Mouse (Mus musculus): ENCODE data around the gene Socs2. TPM values are rescaled to one million over a fixed set of nuclear protein-coding genes. Genes with fewer than 3 reads are reported as not detected.

Socs2 gene
- total RNA-seq (2014; rRNA removed) (5.3 and 12.3 TPM in 2 replicates), polyA plus RNA-seq (2012; rRNA removed) (20.0 and 53.8 TPM in 2 replicates)

GRCm38 (mm10) chr10:95416685-95417495, at the start of gene Socs2:
Gene Socs2, minus strand, starts transcription at chr10:95417180.
- Histone ChIP-seq H3K79me2 (ENCODE audit: control insufficient read depth, insufficient read depth, low read length) (peaks cover 8% of the 10 kb centered on the region; the same call in 1 of the 2 replicates), H3K27me3 (ENCODE audit: control insufficient read depth, insufficient read depth, low read length) (no peaks in the 10 kb centered on the region), H3K4me1 (ENCODE audit: control insufficient read depth, insufficient read depth, low read length) (peaks cover 13% of the 10 kb centered on the region), H3K4me3 (ENCODE audit: insufficient read depth, low read depth, low read length) (peak within 1 kb of the TSS; percentile 91), H3K9ac (ENCODE audit: low read depth, low read length) (peak within 1 kb of the TSS; percentile 96), H3K36me3 (ENCODE audit: control insufficient read depth, insufficient read depth, low read length) (peaks cover 4% of the 10 kb centered on the region; the same call in 1 of the 2 replicates), H3K27ac (replicated peaks; ENCODE audit: insufficient read depth, low read depth, low read length) (peak within 1 kb of the TSS; percentile 91)
- under 1% methylated on average over 66 of the region's 66 CpGs for WGBS
- DNase-seq (ENCODE audit: extremely low read depth, low read depth, low spot score) = peak; percentile 68
- TF ChIP-seq POLR2A (IDR thresholded peaks at IDR 0.05; ENCODE audit: extremely low read depth, insufficient read depth, low read length) (peak; percentile 44), CTCF (IDR thresholded peaks at IDR 0.05; ENCODE audit: low read depth, low read length) (no peak)

GRCm38 (mm10) chr10:95465485-95465896, 48.5 kb upstream of the Socs2 start:
- Histone ChIP-seq H3K79me2 (ENCODE audit: control insufficient read depth, insufficient read depth, low read length) (no peaks in the 10 kb centered on the region), H3K27ac (replicated peaks; ENCODE audit: insufficient read depth, low read depth, low read length) (no peak overlapping the region), H3K27me3 (ENCODE audit: control insufficient read depth, insufficient read depth, low read length) (no peaks in the 10 kb centered on the region), H3K4me3 (ENCODE audit: insufficient read depth, low read depth, low read length) (no peak overlapping the region), H3K9ac (ENCODE audit: low read depth, low read length) (no peak overlapping the region), H3K4me1 (ENCODE audit: control insufficient read depth, insufficient read depth, low read length) (no peaks in the 10 kb centered on the region), H3K36me3 (ENCODE audit: control insufficient read depth, insufficient read depth, low read length) (no peaks in the 10 kb centered on the region)
- TF ChIP-seq CTCF (IDR thresholded peaks at IDR 0.05; ENCODE audit: low read depth, low read length) (no peak), POLR2A (IDR thresholded peaks at IDR 0.05; ENCODE audit: extremely low read depth, insufficient read depth, low read length) (no peak)
- no peak for DNase-seq (ENCODE audit: extremely low read depth, low read depth, low spot score)
- WGBS = 50% methylated on average over 4 of the region's 4 CpGs

GRCm38 (mm10) chr10:95464527-95464926, 47.5 kb upstream of the Socs2 start:
- Histone ChIP-seq H3K4me1 (ENCODE audit: control insufficient read depth, insufficient read depth, low read length) (no peaks in the 10 kb centered on the region), H3K4me3 (ENCODE audit: insufficient read depth, low read depth, low read length) (no peak overlapping the region), H3K27ac (replicated peaks; ENCODE audit: insufficient read depth, low read depth, low read length) (no peak overlapping the region), H3K36me3 (ENCODE audit: control insufficient read depth, insufficient read depth, low read length) (no peaks in the 10 kb centered on the region), H3K9ac (ENCODE audit: low read depth, low read length) (no peak overlapping the region), H3K27me3 (ENCODE audit: control insufficient read depth, insufficient read depth, low read length) (no peaks in the 10 kb centered on the region), H3K79me2 (ENCODE audit: control insufficient read depth, insufficient read depth, low read length) (no peaks in the 10 kb centered on the region)
- DNase-seq (ENCODE audit: extremely low read depth, low read depth, low spot score) = no peak
- TF ChIP-seq CTCF (IDR thresholded peaks at IDR 0.05; ENCODE audit: low read depth, low read length) (no peak), POLR2A (IDR thresholded peaks at IDR 0.05; ENCODE audit: extremely low read depth, insufficient read depth, low read length) (no peak)
- 90% methylated on average over 6 of the region's 6 CpGs for WGBS

- WGBS = 82% methylated on average over 1 of the region's 1 CpGs
- no peak for DNase-seq (ENCODE audit: extremely low read depth, low read depth, low spot score)
Measured at GRCm38 (mm10) chr10:95462231-95462630, 45.3 kb upstream of the Socs2 start.

GRCm38 (mm10) chr10:95461053-95461553, 44.1 kb upstream of the Socs2 start:
- H3K9ac ChIP-seq (ENCODE audit: low read depth, low read length) = no peak overlapping the region
- no peaks in the 10 kb centered on the region for H3K4me1 ChIP-seq (ENCODE audit: control insufficient read depth, insufficient read depth, low read length)
- H3K79me2 ChIP-seq (ENCODE audit: control insufficient read depth, insufficient read depth, low read length) = no peaks in the 10 kb centered on the region
- 77% methylated on average over 4 of the region's 4 CpGs for WGBS
- H3K27ac ChIP-seq (replicated peaks; ENCODE audit: insufficient read depth, low read depth, low read length) = no peak overlapping the region
- H3K27me3 ChIP-seq (ENCODE audit: control insufficient read depth, insufficient read depth, low read length) = no peaks in the 10 kb centered on the region
- no peaks in the 10 kb centered on the region for H3K36me3 ChIP-seq (ENCODE audit: control insufficient read depth, insufficient read depth, low read length)
- DNase-seq (ENCODE audit: extremely low read depth, low read depth, low spot score) = no peak
- H3K4me3 ChIP-seq (ENCODE audit: insufficient read depth, low read depth, low read length) = no peak overlapping the region
- TF ChIP-seq CTCF (IDR thresholded peaks at IDR 0.05; ENCODE audit: low read depth, low read length) (no peak), POLR2A (IDR thresholded peaks at IDR 0.05; ENCODE audit: extremely low read depth, insufficient read depth, low read length) (no peak)

More at GRCm38 (mm10) chr10:95462231-95462630, 45.3 kb upstream of the Socs2 start:
- no peaks in the 10 kb centered on the region for H3K4me1 ChIP-seq (ENCODE audit: control insufficient read depth, insufficient read depth, low read length)
- H3K36me3 ChIP-seq (ENCODE audit: control insufficient read depth, insufficient read depth, low read length) = no peaks in the 10 kb centered on the region
- no peak overlapping the region for H3K4me3 ChIP-seq (ENCODE audit: insufficient read depth, low read depth, low read length)
- H3K79me2 ChIP-seq (ENCODE audit: control insufficient read depth, insufficient read depth, low read length) = no peaks in the 10 kb centered on the region
- no peak overlapping the region for H3K9ac ChIP-seq (ENCODE audit: low read depth, low read length)
- no peak overlapping the region for H3K27ac ChIP-seq (replicated peaks; ENCODE audit: insufficient read depth, low read depth, low read length)
- TF ChIP-seq CTCF (IDR thresholded peaks at IDR 0.05; ENCODE audit: low read depth, low read length) (no peak), POLR2A (IDR thresholded peaks at IDR 0.05; ENCODE audit: extremely low read depth, insufficient read depth, low read length) (no peak)
- no peaks in the 10 kb centered on the region for H3K27me3 ChIP-seq (ENCODE audit: control insufficient read depth, insufficient read depth, low read length)
